Mouse (Mus musculus) brain, embryonic 14.5 days (tissue): ENCODE data around the gene Med13l. TPM values are rescaled to one million over a fixed set of nuclear protein-coding genes. Genes with fewer than 3 reads are reported as not detected.

Experiments used
- DNase-seq: peaks from one replicate; pipeline ENCODE4 v3.0.0-alpha.2; 2011; ENCODE audit warnings: low read depth
- CTCF ChIP-seq: fragments of 200-500 bp; IDR thresholded peaks from 2 replicates; pipeline ENCODE4 v1.5.1; 2012; ENCODE audit warnings: inconsistent platforms, mild to moderate bottlenecking, moderate library complexity, borderline replicate concordance; ENCODE audit not compliant: insufficient read depth, insufficient read length; ENCODE audit errors: extremely low read depth
- POLR2A ChIP-seq: fragments of 200-500 bp; IDR thresholded peaks from 2 replicates; pipeline ENCODE4 v1.6.1; 2012; ENCODE audit warnings: mild to moderate bottlenecking, inconsistent platforms, borderline replicate concordance; ENCODE audit not compliant: poor library complexity, insufficient read depth, insufficient read length, severe bottlenecking; ENCODE audit errors: extremely low read depth
- polyA plus RNA-seq: library from polyadenylated mRNA; depleted of rRNA; stranded (reverse); fragments of >200 nt; gene quantifications from 2 replicates; pipeline ENCODE4 v1.2.3, GENCODE M21; 2012

Med13l gene
- polyA plus RNA-seq, 1 experiment, result 25.9 TPM

GRCm38 (mm10) chr5:118809588-118809987 lies 249.1 kb downstream of the Med13l start:
- no peak for TF ChIP-seq POLR2A
- no peak for TF ChIP-seq CTCF
- DNase-seq, result no peak

- TF ChIP-seq POLR2A (no peak), CTCF (peak; percentile 33; the same call in 1 of the 2 replicates)
- peak; percentile 11 for DNase-seq
Measured at GRCm38 (mm10) chr5:118811690-118812089, 251.2 kb downstream of the Med13l start.

GRCm38 (mm10) chr5:118812421-118812820 lies 251.9 kb downstream of the Med13l start:
- TF ChIP-seq CTCF, result no peak
- no peak for TF ChIP-seq POLR2A
- no peak for DNase-seq

- no peak for DNase-seq
- TF ChIP-seq POLR2A (no peak), CTCF (no peak)
Measured at GRCm38 (mm10) chr5:118812947-118813401, 252.5 kb downstream of the Med13l start.

GRCm38 (mm10) chr5:118814052-118814451 lies 253.6 kb downstream of the Med13l start:
- no peak for TF ChIP-seq POLR2A
- peak; percentile 51; the same call in 1 of the 2 replicates for TF ChIP-seq CTCF
- DNase-seq, result peak; percentile 32
